Mouse (Mus musculus) stomach, postnatal 0 days (tissue): ENCODE results near the gene Zfp36l2. TPM values are rescaled to one million over a fixed set of nuclear protein-coding genes. Genes with fewer than 3 reads are reported as not detected.

ENCODE experiments used
- ATAC-seq: fragments of 200-750 bp; cut with Nextera tagmentation; 2 replicates; pipeline ENCODE4 v1.8.0; 2017; ENCODE audit not compliant: low FRiP score, low TSS enrichment
- DNase-seq: peaks from one replicate; pipeline ENCODE4 v3.0.0-alpha.2; 2016; ENCODE audit warnings: low spot score
- H3K27ac ChIP-seq: fragments of 300-500 bp; sonication (generic); replicated peaks from 2 replicates; pipeline ENCODE4 v1.5.1; 2014; ENCODE audit warnings: mild to moderate bottlenecking, control low read depth
- H3K27me3 ChIP-seq: fragments of 300-500 bp; sonication (generic); 2 replicates; pipeline ENCODE4 v1.6.1; 2014; ENCODE audit warnings: low read length; ENCODE audit not compliant: control insufficient read depth, insufficient read depth
- H3K36me3 ChIP-seq: fragments of 300-500 bp; sonication (generic); 2 replicates; pipeline ENCODE4 v1.6.1; 2014; ENCODE audit warnings: low read length, mixed read lengths; ENCODE audit not compliant: control insufficient read depth, insufficient read depth
- H3K4me1 ChIP-seq: fragments of 300-500 bp; sonication (generic); replicated peaks from 2 replicates; pipeline ENCODE4 v1.6.1; 2014; ENCODE audit warnings: antibody characterized with exemption; ENCODE audit not compliant: control insufficient read depth, insufficient read depth
- H3K4me2 ChIP-seq: fragments of 300-500 bp; sonication (generic); replicated peaks from 2 replicates; pipeline ENCODE4 v1.6.1; 2014; ENCODE audit warnings: low read depth, mild to moderate bottlenecking, control low read depth, moderate library complexity
- H3K4me3 ChIP-seq: fragments of 300-500 bp; sonication (generic); 2 replicates; pipeline ENCODE4 v1.5.1; 2014; ENCODE audit warnings: low read depth, low read length, control low read depth
- H3K9ac ChIP-seq: fragments of 300-500 bp; sonication (generic); 2 replicates; pipeline ENCODE4 v1.6.1; 2014; ENCODE audit warnings: mild to moderate bottlenecking, low read length, control low read depth, mixed read lengths
- H3K9me3 ChIP-seq: fragments of 300-500 bp; sonication (generic); 2 replicates; pipeline ENCODE4 v1.6.1; 2016; ENCODE audit warnings: low read length; ENCODE audit not compliant: control insufficient read depth
- CTCF ChIP-seq: IDR thresholded peaks from 2 replicates; pipeline ENCODE4 v1.5.1; 2016; ENCODE audit warnings: antibody characterized with exemption, low read depth, mild to moderate bottlenecking, moderate library complexity
- EP300 ChIP-seq: optimal IDR thresholded peaks from 2 replicates; pipeline ENCODE3; 2016; ENCODE audit warnings: antibody characterized with exemption
- WGBS: fragments of 180-500 bp; shearing (Covaris S2); extraction: QIAGEN DNeasy Blood & Tissue Kit; methylation state at CpG from one replicate; pipeline ENCODE4 v1.1.7; 2014; 5-methylcytosine and 5-hydroxymethylcytosine counted together
- polyA plus RNA-seq: library from polyadenylated mRNA; unstranded; fragments of >200 nt; fragmentation: Nextera tagmentation; extraction: Ambion mirVana; gene quantifications from 2 replicates; pipeline ENCODE4 v1.2.1, GENCODE M21; 2015

The Zfp36l2 gene
- polyA plus RNA-seq, 1 experiment from 2014 or later: 18.3 TPM

DNA sequence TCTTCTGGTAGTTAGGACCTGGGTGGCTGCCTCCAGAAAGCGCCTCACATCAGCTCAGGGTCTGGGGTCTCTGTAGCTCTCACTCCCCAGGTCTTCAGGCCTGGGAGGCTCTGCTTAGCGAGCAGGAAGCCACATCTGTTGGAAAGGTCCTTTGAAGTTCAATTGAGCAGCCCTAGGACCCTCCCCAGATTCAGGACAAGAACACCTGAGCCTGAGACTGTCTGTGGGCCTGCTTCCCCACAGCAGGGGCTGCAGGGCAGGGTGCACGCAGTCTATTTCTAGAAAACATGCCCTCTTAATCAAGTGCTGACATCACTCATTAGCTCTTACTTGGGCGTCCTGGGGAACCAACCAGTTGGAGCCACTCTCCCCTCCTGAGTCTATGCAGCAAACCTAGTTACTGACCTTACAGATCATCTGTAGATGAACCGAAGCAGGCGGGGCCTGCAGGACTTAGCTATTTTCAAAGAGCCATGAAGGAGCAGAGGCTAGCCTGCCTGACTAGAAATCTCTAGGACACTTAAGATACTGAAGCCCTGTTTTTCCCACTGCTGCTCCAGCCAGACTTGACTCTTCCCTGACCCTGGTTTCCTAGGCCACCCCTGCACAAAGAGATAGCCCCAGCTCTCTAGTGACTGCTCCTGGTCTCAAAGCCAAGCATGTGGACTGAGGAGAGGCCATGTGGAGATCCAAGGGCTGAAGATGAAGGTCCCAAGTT, 29.8 kb downstream of the Zfp36l2 start:
- H3K36me3 ChIP-seq: no peaks in the 10 kb centered on the region
- H3K9ac ChIP-seq: no peak overlapping the region
- TF ChIP-seq CTCF: no peak
- TF ChIP-seq EP300: no peak
- peak; percentile 17 for DNase-seq
- no peaks in the 10 kb centered on the region for H3K27me3 ChIP-seq
- no peak overlapping the region for H3K4me2 ChIP-seq
- ATAC-seq: no peak
- no peak overlapping the region for H3K4me3 ChIP-seq
- H3K9me3 ChIP-seq: no peaks in the 10 kb centered on the region
- H3K4me1 ChIP-seq: peaks cover 7% of the 10 kb centered on the region; the same call in 1 of the 2 replicates
- 67% methylated on average over 6 of the region's 6 CpGs for WGBS
- peak overlapping the region; percentile 91 for H3K27ac ChIP-seq

DNA sequence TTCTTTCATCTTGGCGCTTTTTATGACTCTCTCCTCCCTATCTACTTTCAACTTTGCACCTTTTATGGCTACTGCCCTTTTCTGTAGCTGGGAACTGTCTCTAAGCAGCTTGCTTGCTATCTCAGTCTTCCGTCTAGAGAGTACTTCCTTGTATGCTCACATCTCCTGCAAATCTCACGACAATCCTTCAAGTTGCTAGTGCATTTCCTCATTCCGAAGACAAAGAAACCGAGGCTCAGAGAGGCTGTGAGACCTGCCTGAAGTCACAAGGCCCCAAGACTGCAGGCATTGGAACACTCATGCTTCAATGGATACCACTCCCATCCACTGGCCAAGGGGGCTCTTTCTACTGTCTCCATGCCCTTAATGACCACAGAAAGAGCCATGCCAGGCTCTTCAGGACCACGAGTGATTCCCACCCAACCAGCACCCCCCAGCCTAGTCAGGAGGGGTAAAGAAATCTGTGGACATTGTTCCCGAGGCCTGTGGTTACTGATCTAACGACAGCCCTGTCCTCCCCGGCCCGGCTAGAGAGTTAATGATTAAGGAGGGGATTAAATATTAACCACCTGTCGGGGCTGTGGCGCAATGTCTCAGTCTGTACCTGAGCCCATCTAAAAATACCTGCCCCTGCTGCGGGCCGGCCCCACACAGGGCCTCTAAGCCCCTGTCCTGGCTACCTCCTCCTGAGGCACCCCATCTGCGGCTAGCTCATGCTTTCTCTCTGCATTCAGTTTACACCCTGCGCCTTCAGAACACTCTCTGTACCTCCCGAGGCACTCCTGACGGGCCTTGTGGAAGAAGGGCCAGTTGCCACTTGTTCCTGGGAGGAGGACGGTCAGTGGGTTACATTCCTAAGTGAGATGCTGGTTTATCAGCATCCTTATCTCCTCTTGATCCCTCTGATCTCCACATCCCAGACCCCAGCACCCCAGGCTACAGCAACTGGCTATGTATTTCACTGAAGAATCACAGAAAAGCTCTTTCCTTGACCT, 30.7 kb downstream of the Zfp36l2 start:
- WGBS: 39% methylated on average over 19 of the region's 19 CpGs
- ATAC-seq: peak; percentile 89
- Histone ChIP-seq H3K4me2 (no peak overlapping the region), H3K4me3 (no peak overlapping the region), H3K4me1 (peaks cover 15% of the 10 kb centered on the region), H3K27me3 (no peaks in the 10 kb centered on the region), H3K27ac (peak overlapping the region; percentile 91), H3K36me3 (no peaks in the 10 kb centered on the region), H3K9me3 (no peaks in the 10 kb centered on the region), H3K9ac (no peak overlapping the region)
- TF ChIP-seq CTCF (no peak), EP300 (no peak)
- DNase-seq: peak; percentile 88

DNA sequence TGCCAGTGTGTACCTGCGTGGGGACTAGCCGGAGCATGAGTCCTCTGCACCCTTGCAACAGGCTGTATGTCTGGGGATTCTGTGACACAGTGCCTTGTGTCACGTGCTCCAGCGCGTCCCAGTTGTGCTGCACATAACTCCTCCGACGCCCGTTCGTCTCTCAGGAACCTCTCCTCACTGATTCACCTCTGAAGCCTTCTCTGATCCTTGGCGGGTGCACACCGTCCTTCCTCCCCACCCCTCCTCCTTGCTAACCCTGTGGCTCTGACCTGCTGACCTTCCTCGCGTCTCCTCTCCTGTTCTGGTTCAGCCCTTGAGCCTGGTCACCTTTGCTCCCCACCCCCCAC, 31.5 kb downstream of the Zfp36l2 start:
- DNase-seq (peak; percentile 48), ATAC-seq (peak; percentile 55)
- no peak overlapping the region for H3K4me2 ChIP-seq
- no peaks in the 10 kb centered on the region for H3K36me3 ChIP-seq
- H3K27ac ChIP-seq: peak overlapping the region; percentile 91
- no peaks in the 10 kb centered on the region for H3K9me3 ChIP-seq
- no peak for TF ChIP-seq EP300
- no peak for TF ChIP-seq CTCF
- no peaks in the 10 kb centered on the region for H3K27me3 ChIP-seq
- WGBS: 51% methylated on average over 13 of the region's 13 CpGs
- H3K4me3 ChIP-seq: no peak overlapping the region
- peaks cover 10% of the 10 kb centered on the region for H3K4me1 ChIP-seq
- no peak overlapping the region; the same call in 1 of the 2 replicates for H3K9ac ChIP-seq

DNA sequence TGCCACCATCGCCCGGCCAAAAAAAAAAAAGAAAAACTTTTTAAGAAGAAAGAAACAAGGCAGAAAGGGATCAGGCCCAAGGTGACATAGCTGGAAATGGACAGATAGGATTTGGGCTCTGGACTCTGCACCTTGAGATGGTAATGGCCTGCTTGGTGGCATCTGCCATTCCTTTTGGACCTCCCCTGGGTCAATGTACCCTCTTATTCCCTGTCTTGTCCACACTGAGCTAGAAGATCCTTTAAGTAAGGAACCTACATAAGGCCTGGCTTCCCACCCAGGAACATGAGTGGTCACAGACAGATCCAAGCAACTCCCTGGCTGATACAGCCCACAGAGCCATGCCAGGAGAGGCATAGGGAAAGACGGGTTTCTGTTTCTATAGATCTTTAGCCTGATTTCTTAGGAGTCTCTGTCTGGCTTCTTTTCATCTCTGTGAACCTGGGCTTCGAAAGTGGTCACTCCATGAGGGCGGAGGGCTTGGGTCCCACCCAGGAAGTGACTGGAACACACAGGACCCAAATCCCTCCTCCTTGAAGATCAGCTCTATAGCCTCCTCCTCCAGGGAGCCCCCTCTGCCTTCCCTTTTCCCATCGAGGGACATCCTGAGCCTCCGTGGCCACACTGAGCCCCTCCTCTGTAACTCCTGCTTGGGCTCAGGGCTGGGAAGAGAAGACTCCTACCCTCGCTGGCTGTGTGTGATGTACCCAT, 32.1 kb downstream of the Zfp36l2 start:
- no peak overlapping the region for H3K4me3 ChIP-seq
- DNase-seq (peak; percentile 12), ATAC-seq (no peak)
- no peaks in the 10 kb centered on the region for H3K27me3 ChIP-seq
- no peak overlapping the region for H3K4me2 ChIP-seq
- peak overlapping the region; percentile 91 for H3K27ac ChIP-seq
- H3K9ac ChIP-seq: no peak overlapping the region; the same call in 1 of the 2 replicates
- H3K4me1 ChIP-seq: peaks cover 9% of the 10 kb centered on the region
- TF ChIP-seq CTCF: no peak
- no peaks in the 10 kb centered on the region for H3K36me3 ChIP-seq
- no peaks in the 10 kb centered on the region for H3K9me3 ChIP-seq
- 79% methylated on average over 8 of the region's 8 CpGs for WGBS

DNA sequence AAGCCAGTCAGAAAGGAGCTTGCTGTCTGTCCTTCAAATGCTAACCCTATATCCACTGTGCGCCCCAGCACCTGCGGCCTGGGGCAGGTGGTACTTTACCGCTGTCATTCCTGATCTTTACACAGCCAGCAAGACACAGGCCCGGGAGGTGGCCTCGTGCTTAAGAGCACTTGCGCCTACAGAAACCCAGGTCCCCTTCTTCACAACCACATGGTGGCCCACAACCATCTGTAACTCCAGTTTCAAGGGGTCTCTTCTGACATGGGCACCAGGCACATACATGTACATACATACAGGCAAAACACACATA, 32.8 kb downstream of the Zfp36l2 start:
- peaks cover 9% of the 10 kb centered on the region for H3K4me1 ChIP-seq
- no peaks in the 10 kb centered on the region for H3K27me3 ChIP-seq
- H3K9ac ChIP-seq: no peak overlapping the region
- H3K36me3 ChIP-seq: no peaks in the 10 kb centered on the region
- no peak overlapping the region for H3K4me3 ChIP-seq
- no peak for ATAC-seq
- H3K9me3 ChIP-seq: no peaks in the 10 kb centered on the region
- WGBS: 84% methylated on average over 6 of the region's 6 CpGs
- no peak overlapping the region for H3K27ac ChIP-seq
- peak; percentile 13 for DNase-seq
- H3K4me2 ChIP-seq: no peak overlapping the region
- TF ChIP-seq EP300 (no peak), CTCF (no peak)
